Mouse (Mus musculus): ENCODE data around the gene Gm3015. TPM values are rescaled to one million over a fixed set of nuclear protein-coding genes. Genes with fewer than 3 reads are reported as not detected.
"Not testable (repeated sequence)": the region's sequence is repeated elsewhere in the genome, so short reads cannot be mapped to it uniquely, and the experiment has no call there.

The Gm3015 gene
- not detected in 2 replicates for polyA plus RNA-seq (2016; fragmentation: Nextera tagmentation; extraction: Ambion mirVana)

DNA sequence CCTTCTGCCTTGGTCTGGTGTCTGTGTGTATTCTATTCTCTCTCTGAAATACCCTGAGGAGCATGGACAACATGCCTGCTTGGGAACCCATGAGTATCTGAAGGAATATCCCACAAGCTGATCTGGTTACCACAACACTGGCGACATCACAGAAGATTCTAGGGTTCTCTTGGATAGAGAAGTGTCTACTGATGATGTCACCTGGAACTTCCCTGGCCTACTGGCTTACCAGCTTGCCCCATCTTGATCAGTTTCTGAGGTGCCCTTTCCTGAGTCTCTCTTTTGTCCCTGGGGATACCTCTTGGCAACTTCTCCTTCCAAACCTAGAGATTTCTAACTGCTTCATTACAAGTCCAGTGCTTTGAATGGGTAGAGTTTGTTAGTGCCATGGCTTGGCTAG is at the start of gene Gm3015:
Gm3015 (minus strand) TSS at position 101 of the 400 bp plus-strand sequence.
- not testable (repeated sequence) for DNase-seq (ENCODE audit: low spot score); H3K36me3 ChIP-seq; H3K27me3 ChIP-seq (ENCODE audit: insufficient read depth, poor library complexity, severe bottlenecking); H3K9me3 ChIP-seq; H3K27ac ChIP-seq; H3K4me3 ChIP-seq; H3K4me1 ChIP-seq (replicated peaks)
- WGBS, result 100% methylated on average over 1 of the region's 1 CpGs

DNA sequence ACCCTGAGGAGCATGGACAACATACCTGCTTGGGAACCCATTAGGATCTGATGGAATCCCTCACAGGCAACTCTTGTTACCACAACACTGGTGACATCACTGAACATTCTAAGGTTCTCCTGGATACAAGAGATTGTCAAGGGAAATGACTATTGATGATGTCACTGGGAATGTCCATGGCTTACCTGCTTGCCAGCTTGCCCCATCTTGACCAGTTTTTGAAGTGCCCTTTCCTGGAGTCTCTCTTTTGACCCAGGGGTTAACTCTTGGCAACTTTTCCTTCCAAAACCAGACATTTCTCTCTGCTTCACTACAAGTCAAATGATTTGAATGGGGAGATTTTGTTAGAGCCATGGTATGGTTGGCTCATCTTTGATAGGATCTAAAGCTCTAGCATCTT is 29.3 kb upstream of the Gm3015 start, which contains the start of gene Gm10377:
Gm10377 (minus strand) TSS at position 101 of the 400 bp plus-strand sequence.
- H3K36me3 ChIP-seq; H3K27me3 ChIP-seq (ENCODE audit: insufficient read depth, poor library complexity, severe bottlenecking); H3K9me3 ChIP-seq; DNase-seq (ENCODE audit: low spot score); H3K4me3 ChIP-seq; H3K27ac ChIP-seq; H3K4me1 ChIP-seq (replicated peaks): not testable (repeated sequence)

Other genes starting within 250 kb of the Gm3015 start
- not detected in 2 replicates for gene Gm8024, start 244.5 kb downstream of the Gm3015 start, polyA plus RNA-seq (2016; fragmentation: Nextera tagmentation; extraction: Ambion mirVana)
- gene Gm17124, start 168.9 kb downstream of the Gm3015 start, polyA plus RNA-seq (2016; fragmentation: Nextera tagmentation; extraction: Ambion mirVana), result not detected in 2 replicates
- not detected in 2 replicates for gene Gm3633, start 126.9 kb downstream of the Gm3015 start, polyA plus RNA-seq (2016; fragmentation: Nextera tagmentation; extraction: Ambion mirVana)
- gene Gm10378, start 112.9 kb downstream of the Gm3015 start, polyA plus RNA-seq (2016; fragmentation: Nextera tagmentation; extraction: Ambion mirVana), result not detected in 2 replicates
- not detected in 2 replicates for gene Gm10377, start 29.2 kb upstream of the Gm3015 start, polyA plus RNA-seq (2016; fragmentation: Nextera tagmentation; extraction: Ambion mirVana)
- gene Gm21977, start 84.7 kb upstream of the Gm3015 start, polyA plus RNA-seq (2016; fragmentation: Nextera tagmentation; extraction: Ambion mirVana), result not detected in 2 replicates
- not detected in 2 replicates for gene Gm8082, start 224.8 kb upstream of the Gm3015 start, polyA plus RNA-seq (2016; fragmentation: Nextera tagmentation; extraction: Ambion mirVana)
- not detected in 2 replicates for gene Gm10376, start 246.8 kb upstream of the Gm3015 start, polyA plus RNA-seq (2016; fragmentation: Nextera tagmentation; extraction: Ambion mirVana)